9 mouse cellular contexts compared by ENCODE assay signal in the genomic region with DNA sequence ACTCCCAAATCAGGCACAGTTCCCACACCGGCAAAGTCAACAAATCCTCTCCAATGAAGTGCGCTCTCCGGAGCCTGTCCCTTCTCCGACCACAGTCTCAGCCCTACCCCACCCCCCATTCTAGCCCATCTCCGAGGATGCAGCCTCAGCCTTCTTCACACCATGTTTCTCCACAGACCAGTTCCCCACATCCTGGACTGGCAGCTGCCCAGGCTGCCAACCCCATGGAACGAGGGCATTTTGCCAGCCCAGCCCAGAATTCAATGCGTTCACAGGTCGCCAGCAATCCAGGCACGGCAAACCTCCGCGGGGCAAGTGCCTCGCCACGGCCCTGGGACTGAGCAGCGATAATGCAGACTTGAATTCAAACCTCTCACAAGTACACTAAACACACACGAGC. TPM values are rescaled to one million over a fixed set of nuclear protein-coding genes. Genes with fewer than 3 reads are reported as not detected.
DNase-seq lines count a peak whose midpoint lies in the region; ATAC-seq and TF ChIP-seq lines count a peak whose summit lies in the region.
"Had no signal": no experiment of that assay in that cellular context is flagged by ENCODE, and none has a peak within 500 bp of the region (broad histone marks: within the 10 kb centered on the region; RNA-seq: fewer than 3 reads in every experiment).

No protein-coding gene starts in this region.

- no peak overlapping the region for H3K4me2 ChIP-seq in intestine, postnatal 0 days (replicated peaks; ENCODE audit: low read depth)

- H3K27ac ChIP-seq in heart, adult 2 months = no peak overlapping the region
- no peak overlapping the region for H3K27ac ChIP-seq in intestine, postnatal 0 days (ENCODE audit: low read depth, low read length)

- no peak overlapping the region for H3K4me3 ChIP-seq in heart, adult 2 months
- H3K4me3 ChIP-seq in intestine, postnatal 0 days (ENCODE audit: low read depth, low read length) = no peak overlapping the region

- H3K9ac ChIP-seq in heart, adult 2 months (ENCODE audit: low read depth, low read length) = no peak overlapping the region
- H3K9ac ChIP-seq in intestine, postnatal 0 days (ENCODE audit: low read depth, low read length) = no peak overlapping the region

- 19% methylated on average over 15 of the region's 15 CpGs for WGBS in heart, adult 2 months
- 44% methylated on average over 15 of the region's 15 CpGs for whole genome bisulfite sequencing in intestine, postnatal 0 days

- peak; percentile 44 to 50 for DNase-seq in heart, adult 2 months
- no peak for DNase-seq in heart, postnatal 25 days (ENCODE audit: low spot score)
- DNase-seq in MN1 (ENCODE audit: low spot score) = peak; percentile 75
- peak; percentile 86 to 90 for DNase-seq in cerebellum, postnatal 25 days
- peak; percentile 60 for DNase-seq in lung, postnatal 36 days
- no peak for DNase-seq in left cerebral cortex, postnatal 10 days (ENCODE audit: extremely low spot score in 1 of 2, low spot score in 2 of 2)

- no peaks in the 10 kb centered on the region; the same call in 1 of the 2 replicates for H3K27me3 ChIP-seq in heart, adult 2 months (ENCODE audit: control insufficient read depth, insufficient read depth, low read length)
- no peaks in the 10 kb centered on the region for H3K27me3 ChIP-seq in intestine, postnatal 0 days (replicated peaks; ENCODE audit: control insufficient read depth, insufficient read depth, low read length)
- H3K27me3 ChIP-seq: Patski had no signal

- no peaks in the 10 kb centered on the region for H3K79me2 ChIP-seq in heart, adult 2 months (replicated peaks; ENCODE audit: control insufficient read depth, insufficient read depth, low read length)

- intact Hi-C loops in heart, adult 2 months (cut with DNase I) = loop anchor here (5.0 kb wide), 2 partner anchors 56 to 124 kb away; a partner anchor contains a TSS
- intact Hi-C loops in heart, postnatal 25 days (cut with DNase I) = no loop called here
- intact Hi-C loops in left cerebral cortex, postnatal 10 days (cut with DNase I) = loop anchor here (5.0 to 10.0 kb wide), 2 partner anchors 79 to 121 kb away; a partner anchor contains a TSS

- no peaks in the 10 kb centered on the region for H3K9me3 ChIP-seq in intestine, postnatal 0 days (ENCODE audit: control insufficient read depth)

- H3K36me3 ChIP-seq in heart, adult 2 months (ENCODE audit: control insufficient read depth, insufficient read depth, low read length) = no peaks in the 10 kb centered on the region
- H3K36me3 ChIP-seq in intestine, postnatal 0 days (ENCODE audit: control insufficient read depth, insufficient read depth) = peaks cover 32% of the 10 kb centered on the region

- no peak for ATAC-seq in intestine, postnatal 0 days
- ATAC-seq in monocyte, adult 5-6 weeks (replicated peaks; ENCODE audit: insufficient number of reproducible peaks, low FRiP score, low TSS enrichment, poor library complexity, severe bottlenecking) = no peak

- H3K4me1 ChIP-seq in heart, adult 2 months (ENCODE audit: control insufficient read depth, insufficient read depth, low read length) = no peaks in the 10 kb centered on the region; the same call in 1 of the 2 replicates
- H3K4me1 ChIP-seq in intestine, postnatal 0 days (replicated peaks; ENCODE audit: control insufficient read depth, insufficient read depth, low read length) = no peaks in the 10 kb centered on the region

- TF ChIP-seq CTCF in heart, adult 2 months (IDR thresholded peaks at IDR 0.05) = no peak
- no peak for TF ChIP-seq CTCF in intestine, postnatal 0 days (IDR thresholded peaks at IDR 0.05; ENCODE audit: low read depth)

- TF ChIP-seq POLR2A in heart, adult 2 months (IDR thresholded peaks at IDR 0.05; ENCODE audit: insufficient read depth, low read depth, low read length) = no peak

- no peak for TF ChIP-seq EP300 in heart, adult 2 months (IDR thresholded peaks at IDR 0.05; ENCODE audit: insufficient read depth, low read depth, low read length)

RNA-seq across cellular contexts. Expression of a gene that starts 24.7 kb away (rescaled TPM):
- total RNA-seq in heart, adult 2 months (2021) = 10 to 100 TPM; 79.4 to 96.6 TPM
- polyA plus RNA-seq in heart, adult 2 months (2012; rRNA removed) = 23.1 and 24.8 TPM in 2 replicates
- total RNA-seq in heart, postnatal 25 days (2021) = 10 to 100 TPM; 72.2 to 80.8 TPM
- 1 to 10 TPM; 9.1 to 9.7 TPM for total RNA-seq in left cerebral cortex, postnatal 10 days (2021)
- polyA plus RNA-seq in intestine, postnatal 0 days (2015; fragmentation: Nextera tagmentation; extraction: Ambion mirVana) = 114 and 141 TPM in 2 replicates
- total RNA-seq in monocyte, adult 5-6 weeks (2017) = not detected in 3 replicates

RNA-seq across cellular contexts. Expression of a gene that starts 55.5 kb away (rescaled TPM):
- total RNA-seq in heart, adult 2 months (2021) = 1 to 10 TPM; 2.2 to 2.9 TPM
- 1.3 and 3.0 TPM in 2 replicates for polyA plus RNA-seq in heart, adult 2 months (2012; rRNA removed)
- 1 to 10 TPM; 1.9 to 2.3 TPM for total RNA-seq in heart, postnatal 25 days (2021)
- total RNA-seq in left cerebral cortex, postnatal 10 days (2021) = 10 to 100 TPM; 48.5 to 55.4 TPM
- polyA plus RNA-seq in intestine, postnatal 0 days (2015; fragmentation: Nextera tagmentation; extraction: Ambion mirVana) = 0.20 TPM in 2 replicates
- total RNA-seq in monocyte, adult 5-6 weeks (2017) = 0.19 to 0.43 TPM (median 0.38 TPM) in 3 replicates

Comparison
In these comparisons a context has a peak if more than half of its experiments do, and no peak if none do; other contexts are left out.
1. DNase-seq: peak in heart, adult 2 months (2 of 2), MN1 (single experiment), cerebellum, postnatal 25 days (2 of 2) and lung, postnatal 36 days (single experiment); none in heart, postnatal 25 days (single experiment) and left cerebral cortex, postnatal 10 days (0 of 2).
2. RNA of a gene that starts 24.7 kb away (total RNA-seq): 79.4 to 96.6 TPM in heart, adult 2 months, 72.2 to 80.8 TPM in heart, postnatal 25 days and 9.1 to 9.7 TPM in left cerebral cortex, postnatal 10 days; not detected in monocyte, adult 5-6 weeks; every median in the first group is over 10 times any median in the second.
3. RNA of a gene that starts 55.5 kb away (total RNA-seq): 48.5 to 55.4 TPM in left cerebral cortex, postnatal 10 days; 2.2 to 2.9 TPM in heart, adult 2 months, 1.9 to 2.3 TPM in heart, postnatal 25 days and 0.19 to 0.43 TPM in monocyte, adult 5-6 weeks; every median in the first group is over 10 times any median in the second.